In the genomic region with DNA sequence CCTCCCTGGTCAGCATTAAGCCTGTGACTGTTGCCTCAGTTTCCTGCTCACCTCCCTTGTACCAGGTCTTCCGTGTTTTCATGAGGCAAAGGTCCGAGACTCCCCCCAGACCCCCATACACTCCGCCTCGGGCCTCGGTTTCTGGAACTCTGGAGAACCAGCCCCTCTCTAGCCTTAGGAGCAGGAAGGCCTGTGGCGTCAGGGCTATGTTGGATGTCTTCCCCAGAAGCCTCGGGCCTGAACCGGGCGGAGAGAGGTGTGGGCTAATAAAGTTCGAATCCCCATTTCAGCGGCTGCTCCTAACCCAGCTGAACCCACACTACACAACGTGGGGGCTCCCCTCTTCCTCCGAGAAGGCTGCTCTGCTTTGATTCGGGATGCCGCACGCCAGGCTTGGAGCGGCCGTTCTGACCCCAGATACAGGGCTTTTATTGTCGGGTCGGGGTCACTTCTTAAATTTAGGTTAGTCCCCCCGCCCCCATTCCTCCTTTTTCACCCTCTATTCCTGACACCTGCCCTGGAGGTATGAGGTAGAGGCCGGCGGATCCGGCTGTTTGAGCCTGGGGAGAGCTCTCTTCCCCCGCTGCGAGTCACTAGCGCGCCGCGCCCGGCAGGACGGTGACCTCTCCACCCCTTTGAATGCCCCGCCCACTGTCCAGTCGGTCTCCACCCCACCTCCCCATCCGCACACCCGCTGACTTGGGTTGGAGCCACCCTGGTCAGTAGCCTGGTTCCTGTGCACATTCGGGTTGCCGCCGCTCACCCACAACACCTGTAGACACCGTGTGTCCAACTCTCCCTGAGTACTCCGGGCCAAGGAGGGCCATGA, we compare ENCODE assay signal across 8 mouse cellular contexts. TPM values are rescaled to one million over a fixed set of nuclear protein-coding genes. Genes with fewer than 3 reads are reported as not detected.
DNase-seq lines count a peak whose midpoint lies in the region; ATAC-seq lines count a peak whose summit lies in the region.

A gene (plus strand): TSS at position 683 of the 829 bp plus-strand sequence.

- peak within 1 kb of the TSS; percentile 33 for H3K4me3 ChIP-seq in limb, embryonic 15.5 days
- peak within 1 kb of the TSS; percentile 12; the same call in 1 of the 2 replicates for H3K4me3 ChIP-seq in midbrain, embryonic 16.5 days (ENCODE audit: low read depth, low read length)

- H3K27me3 ChIP-seq in limb, embryonic 15.5 days, result peaks cover 70% of the 10 kb centered on the region
- peaks cover 43% of the 10 kb centered on the region for H3K27me3 ChIP-seq in midbrain, embryonic 16.5 days (ENCODE audit: control insufficient read depth, insufficient read depth, low read depth, low read length)

- WGBS in limb, embryonic 15.5 days, result 7% methylated on average over 41 of the region's 41 CpGs
- WGBS in midbrain, embryonic 16.5 days, result 5% methylated on average over 41 of the region's 41 CpGs

- peaks cover 33% of the 10 kb centered on the region for H3K4me1 ChIP-seq in limb, embryonic 15.5 days
- peaks cover 25% of the 10 kb centered on the region for H3K4me1 ChIP-seq in midbrain, embryonic 16.5 days (ENCODE audit: control insufficient read depth, insufficient read depth, low read length)

- no peak within 1 kb of the TSS for H3K9ac ChIP-seq in limb, embryonic 15.5 days
- no peak within 1 kb of the TSS; the same call in 1 of the 2 replicates for H3K9ac ChIP-seq in midbrain, embryonic 16.5 days (ENCODE audit: low read depth, low read length)

- peak within 1 kb of the TSS; percentile 25 for H3K4me2 ChIP-seq in limb, embryonic 15.5 days
- peak within 1 kb of the TSS; percentile 12; the same call in 1 of the 2 replicates for H3K4me2 ChIP-seq in midbrain, embryonic 16.5 days (ENCODE audit: low read length)

- no peak for DNase-seq in frontal cortex, adult 2 months (ENCODE audit: extremely low spot score in 1 of 2, low spot score in 1 of 2)
- DNase-seq in frontal cortex, postnatal 10 days (ENCODE audit: low spot score in 2 of 2), result no peak
- DNase-seq in embryo, embryonic 10 days (ENCODE audit: low spot score), result peak; percentile 65
- peak; percentile 86 to 93 for DNase-seq in heart, adult 18-20 months
- peak; percentile 77 for DNase-seq in kidney, adult 11 months
- DNase-seq in c-Kit-positive CD71-positive TER-119-positive erythroid progenitor cells, embryonic 14.5 days (ENCODE audit: low spot score), result no peak

- H3K27ac ChIP-seq in limb, embryonic 15.5 days, result peak within 1 kb of the TSS; percentile 38; the same call in 1 of the 2 replicates
- peak within 1 kb of the TSS; percentile 12; the same call in 1 of the 2 replicates for H3K27ac ChIP-seq in midbrain, embryonic 16.5 days (ENCODE audit: low read length)

- H3K9me3 ChIP-seq in limb, embryonic 15.5 days, result no peaks in the 10 kb centered on the region
- H3K9me3 ChIP-seq in midbrain, embryonic 16.5 days (replicated peaks; ENCODE audit: control insufficient read depth, low read length, poor library complexity, severe bottlenecking), result no peaks in the 10 kb centered on the region

- no peak for ATAC-seq in limb, embryonic 15.5 days (ENCODE audit: insufficient number of reproducible peaks, low FRiP score, low TSS enrichment, low read depth)
- no peak for ATAC-seq in midbrain, embryonic 16.5 days

- H3K36me3 ChIP-seq in limb, embryonic 15.5 days, result peaks cover 14% of the 10 kb centered on the region
- peaks cover 3% of the 10 kb centered on the region; the same call in 1 of the 2 replicates for H3K36me3 ChIP-seq in midbrain, embryonic 16.5 days (ENCODE audit: control insufficient read depth, insufficient read depth, low read length)

RNA-seq across cellular contexts. Expression of the gene that starts here (rescaled TPM):
- 28.9 and 31.3 TPM in 2 replicates for polyA plus RNA-seq in frontal cortex, adult 2 months (2012; rRNA removed)
- 10 to 100 TPM; 67.1 to 69.5 TPM for total RNA-seq in heart, adult 18-20 months (2021)
- polyA plus RNA-seq in limb, embryonic 15.5 days (2015; fragmentation: Nextera tagmentation; extraction: Ambion mirVana), result 50.2 and 60.0 TPM in 2 replicates
- 38.8 and 42.1 TPM in 2 replicates for polyA plus RNA-seq in midbrain, embryonic 16.5 days (2015; fragmentation: Nextera tagmentation; extraction: Ambion mirVana)

Comparison
In these comparisons a context has a peak if more than half of its experiments do, and no peak if none do; other contexts are left out.
1. DNase-seq: peak in embryo, embryonic 10 days (single experiment), heart, adult 18-20 months (2 of 2) and kidney, adult 11 months (single experiment); none in frontal cortex, adult 2 months (0 of 2), frontal cortex, postnatal 10 days (0 of 2) and c-Kit-positive CD71-positive TER-119-positive erythroid progenitor cells, embryonic 14.5 days (single experiment).